Mouse (Mus musculus) brain, embryonic 18.5 days (tissue): ENCODE results near the gene Zbtb48.
"Not testable (repeated sequence)": the region's sequence is repeated elsewhere in the genome, so short reads cannot be mapped to it uniquely, and the experiment has no call there.

Source experiments
- DNase-seq: peaks from one replicate; pipeline ENCODE4 v3.0.0-alpha.2; 2012; ENCODE audit warnings: low read depth, low spot score

Zbtb48 gene

DNA sequence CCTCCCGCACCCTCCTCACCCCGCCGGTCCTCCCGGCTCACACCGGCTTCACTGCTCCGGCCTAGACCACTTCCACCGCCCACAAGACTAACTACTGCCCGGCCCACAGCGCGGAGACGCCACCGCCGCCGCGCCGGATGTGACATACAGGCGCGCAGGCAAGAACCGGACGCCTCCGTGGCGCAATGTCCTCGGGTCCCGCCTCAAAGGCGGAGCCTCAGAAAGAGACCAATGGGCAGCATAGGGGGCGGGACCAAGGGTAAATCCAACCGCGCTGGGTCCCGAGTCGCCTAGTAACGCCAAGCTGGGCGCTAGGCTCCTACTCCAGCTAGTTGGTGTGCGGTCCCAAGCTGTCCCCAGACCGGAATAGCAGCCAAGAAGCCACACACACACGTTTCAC is at the start of gene Zbtb48:
Gene Zbtb48, minus strand, starts transcription at position 148 of the 400 bp plus-strand sequence.
- DNase-seq: peak; percentile 92

DNA sequence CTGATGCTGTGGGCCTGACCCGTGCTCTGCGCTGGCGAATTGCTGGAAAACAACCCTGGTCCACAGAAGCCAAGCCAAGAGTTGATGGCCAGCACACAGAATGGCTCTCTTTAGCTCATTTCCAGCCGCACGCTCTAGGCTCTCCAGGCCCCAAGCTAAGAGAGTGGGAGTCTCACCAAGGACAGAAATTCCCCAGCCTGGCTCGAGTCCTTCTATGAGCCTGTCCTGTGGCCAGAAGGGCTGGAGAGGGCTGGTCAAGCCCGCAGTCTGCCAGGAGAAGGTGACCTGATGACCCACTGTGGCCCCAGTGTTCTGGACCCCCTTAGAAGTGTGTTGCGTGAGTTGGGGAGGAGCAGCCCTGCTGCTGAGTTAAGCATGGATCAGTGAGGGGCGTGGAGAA is 49.7 kb upstream of the Zbtb48 start:
- DNase-seq: no peak

DNA sequence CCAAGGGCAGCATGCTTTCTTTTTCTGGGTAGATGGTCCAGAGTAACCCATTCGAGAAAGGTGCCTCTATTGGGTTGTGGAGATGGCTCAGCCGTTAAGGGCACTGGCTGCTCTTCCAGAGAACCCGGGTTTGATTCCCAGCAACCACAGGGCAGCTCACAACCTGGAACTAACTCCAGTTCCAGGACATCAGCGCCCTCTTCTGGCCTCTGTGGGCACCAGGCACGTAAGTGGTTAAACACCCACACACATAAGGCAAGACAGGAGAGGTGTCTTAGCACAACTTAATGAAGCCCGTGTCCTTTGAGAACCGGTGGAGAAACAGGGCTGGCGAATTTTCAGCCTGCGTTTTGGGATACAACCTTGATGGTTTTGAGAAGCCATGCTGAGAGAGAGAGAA is 47.1 kb upstream of the Zbtb48 start:
- no peak for DNase-seq

DNA sequence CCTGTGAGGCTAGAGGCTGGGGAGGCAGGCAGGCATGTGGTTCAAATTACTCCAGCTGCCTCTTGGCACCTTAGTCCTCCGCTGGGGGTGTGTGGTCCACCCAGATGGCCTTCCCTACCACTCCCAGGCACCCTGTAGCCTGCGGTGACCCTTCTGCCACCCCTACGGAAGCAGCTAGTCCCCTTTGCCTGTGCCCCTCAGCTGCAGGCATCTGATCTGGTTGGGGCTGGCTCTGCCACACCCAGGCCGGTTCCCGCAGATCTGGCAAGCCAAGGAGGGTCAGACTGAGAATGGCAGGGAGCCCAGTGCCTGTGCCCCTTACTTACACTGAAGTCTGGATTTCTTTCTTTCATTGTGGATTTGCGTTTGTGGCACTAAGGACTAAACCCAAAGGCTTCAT is 46.2 kb upstream of the Zbtb48 start:
- no peak for DNase-seq

DNA sequence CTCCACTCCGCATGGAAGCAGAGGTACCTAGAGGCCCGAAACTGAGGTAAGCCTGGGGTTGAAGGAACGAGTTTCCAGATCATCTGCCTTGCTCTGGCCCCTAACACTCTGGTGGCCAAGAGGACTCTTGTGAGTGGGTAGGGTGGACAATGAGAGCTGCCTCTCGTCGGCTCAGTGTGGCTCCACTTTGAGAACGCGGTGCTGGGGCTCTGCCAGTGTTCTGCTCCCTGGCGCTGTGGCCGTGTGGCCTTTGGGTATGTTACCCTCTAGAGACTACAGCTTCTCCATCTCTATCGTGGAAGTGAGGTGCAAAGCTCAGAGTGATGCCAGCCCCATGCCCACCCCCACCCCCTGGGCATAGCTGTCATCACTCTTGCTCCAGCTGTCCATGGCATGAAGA is 45.2 kb upstream of the Zbtb48 start:
- no peak for DNase-seq

DNA sequence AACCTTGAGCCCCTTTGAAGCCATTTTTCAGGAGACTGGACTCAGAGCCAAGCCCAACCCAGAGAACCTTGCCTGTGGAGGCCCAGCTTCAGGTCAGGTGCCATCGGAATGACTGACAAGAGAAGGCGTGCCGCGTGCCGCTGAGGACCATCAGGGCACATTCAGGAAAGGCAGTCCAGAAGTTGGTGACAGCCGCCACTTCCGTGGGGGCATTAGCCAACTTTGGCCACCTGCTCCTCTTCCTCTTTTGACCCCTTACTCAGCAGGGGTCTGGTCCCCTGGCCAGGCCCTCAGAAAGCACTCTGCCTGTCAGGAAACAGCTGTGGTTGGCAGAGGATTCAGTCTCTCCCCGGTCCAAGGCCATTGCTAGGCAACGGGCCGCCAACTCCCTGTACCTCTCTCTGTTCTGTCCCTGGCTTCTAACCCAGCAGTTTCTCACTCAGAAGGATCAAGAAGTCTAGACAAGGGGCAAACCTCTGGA is 44.7 kb upstream of the Zbtb48 start, which contains the start of gene Plekhg5:
Gene Plekhg5, plus strand, starts transcription at position 378 of the 481 bp plus-strand sequence.
- DNase-seq: no peak

DNA sequence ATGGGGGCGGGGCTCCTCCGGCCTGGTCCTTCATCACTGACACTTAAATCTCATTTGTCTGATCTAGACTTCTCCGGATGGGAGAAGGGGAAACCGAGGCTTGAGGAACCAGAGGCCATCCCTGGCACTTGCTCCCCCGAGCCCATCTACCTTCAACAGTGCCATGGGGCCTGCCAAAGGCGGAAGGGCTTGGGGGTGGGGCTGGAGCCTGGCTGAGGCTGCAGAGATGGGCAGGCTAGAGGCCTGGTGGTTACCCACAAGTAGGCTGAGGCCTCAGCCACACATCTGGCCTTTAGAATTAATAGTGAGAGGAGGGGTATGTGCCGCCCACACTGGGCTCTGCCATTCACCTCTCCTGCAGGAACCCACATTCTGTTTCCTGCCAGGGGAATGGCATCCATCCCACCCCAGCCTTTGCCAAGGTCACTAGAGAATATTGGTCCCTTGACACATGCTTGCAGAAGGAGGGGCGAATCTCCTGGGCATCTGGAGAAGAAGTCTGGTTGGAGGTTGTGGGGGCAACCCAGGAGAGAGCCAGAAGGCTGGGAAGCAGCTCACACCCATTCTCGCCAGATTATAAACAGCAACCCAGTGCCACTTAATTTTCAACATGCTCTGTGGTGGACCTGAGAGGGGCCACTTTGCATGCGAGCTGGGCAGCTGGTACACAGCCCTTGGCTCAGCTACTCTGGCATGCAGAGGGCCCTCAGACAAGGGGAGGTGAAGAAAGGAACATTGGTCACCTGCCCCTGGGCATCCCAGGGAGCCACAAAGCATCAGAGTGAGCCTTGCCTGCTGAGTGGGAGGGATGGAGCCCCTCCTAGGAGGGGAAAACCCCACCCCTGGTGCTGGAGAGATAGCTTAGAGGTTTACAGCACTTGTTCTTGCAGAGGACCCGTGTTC is 43.3 kb upstream of the Zbtb48 start:
- DNase-seq: no peak

DNA sequence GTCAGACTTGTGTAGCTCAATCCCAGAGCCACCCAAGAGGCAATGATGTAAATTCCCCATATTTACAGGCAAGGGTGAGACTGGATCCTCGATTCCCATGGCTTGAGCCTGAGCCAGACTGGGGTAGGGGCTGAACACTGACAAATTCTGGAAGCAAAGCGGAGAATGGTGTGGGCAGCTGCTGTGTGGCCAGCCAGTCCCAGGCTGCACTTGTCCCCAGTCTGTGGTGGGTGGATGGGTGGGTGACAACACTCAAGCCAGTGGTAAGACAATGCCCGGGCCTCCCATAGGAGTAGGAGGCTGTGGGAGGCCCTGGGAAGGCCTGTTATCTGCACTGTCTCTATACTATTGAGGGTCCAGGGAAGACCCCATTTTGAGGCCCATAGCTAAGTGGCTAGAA is 41.8 kb upstream of the Zbtb48 start:
- no peak for DNase-seq

DNA sequence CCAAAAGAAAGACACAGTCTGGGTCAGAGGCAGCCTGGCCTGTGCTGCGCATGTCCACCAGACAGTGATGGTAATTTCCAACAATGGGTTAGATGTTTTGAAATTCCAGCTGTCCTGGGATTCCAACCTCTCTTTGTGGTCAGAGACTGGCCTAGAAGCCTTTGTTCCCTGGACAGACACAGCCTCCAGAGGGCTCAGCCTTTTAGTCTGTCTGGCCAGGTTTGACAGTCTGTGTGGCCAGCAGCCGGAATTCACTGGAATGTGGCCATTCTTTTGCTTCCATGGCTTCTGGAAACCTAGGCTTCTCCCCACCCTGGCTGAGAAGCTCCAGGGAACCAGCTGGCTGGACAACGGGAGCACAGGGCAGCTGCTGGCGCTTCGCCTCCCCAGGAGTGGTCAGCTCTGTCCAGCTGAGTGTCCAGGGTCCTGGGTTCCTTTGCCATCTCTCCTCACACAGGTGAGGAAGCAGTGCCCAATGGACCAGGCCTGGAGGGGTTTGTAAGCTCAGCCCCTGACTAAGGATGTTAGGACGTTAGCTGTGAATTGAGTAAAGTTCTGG is 40.8 kb upstream of the Zbtb48 start:
- no peak for DNase-seq

DNA sequence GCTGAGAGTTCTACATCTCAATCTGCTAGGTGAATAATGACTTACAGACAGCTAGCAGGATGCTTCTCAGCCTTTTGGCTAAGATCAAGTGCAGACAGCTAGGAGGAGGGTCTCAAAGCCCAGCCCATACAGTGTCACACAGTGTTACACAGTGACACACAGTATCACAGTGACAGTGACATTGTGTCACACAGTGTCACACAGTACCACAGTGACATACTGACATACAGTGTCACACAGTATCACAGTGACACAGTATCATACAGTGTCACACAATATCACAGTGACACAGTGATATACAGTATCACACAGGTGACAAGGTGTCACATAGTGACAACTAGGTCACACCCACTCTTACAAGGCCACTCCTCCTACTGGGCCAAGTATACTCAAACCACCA is 39.8 kb upstream of the Zbtb48 start:
- no peak for DNase-seq

DNA sequence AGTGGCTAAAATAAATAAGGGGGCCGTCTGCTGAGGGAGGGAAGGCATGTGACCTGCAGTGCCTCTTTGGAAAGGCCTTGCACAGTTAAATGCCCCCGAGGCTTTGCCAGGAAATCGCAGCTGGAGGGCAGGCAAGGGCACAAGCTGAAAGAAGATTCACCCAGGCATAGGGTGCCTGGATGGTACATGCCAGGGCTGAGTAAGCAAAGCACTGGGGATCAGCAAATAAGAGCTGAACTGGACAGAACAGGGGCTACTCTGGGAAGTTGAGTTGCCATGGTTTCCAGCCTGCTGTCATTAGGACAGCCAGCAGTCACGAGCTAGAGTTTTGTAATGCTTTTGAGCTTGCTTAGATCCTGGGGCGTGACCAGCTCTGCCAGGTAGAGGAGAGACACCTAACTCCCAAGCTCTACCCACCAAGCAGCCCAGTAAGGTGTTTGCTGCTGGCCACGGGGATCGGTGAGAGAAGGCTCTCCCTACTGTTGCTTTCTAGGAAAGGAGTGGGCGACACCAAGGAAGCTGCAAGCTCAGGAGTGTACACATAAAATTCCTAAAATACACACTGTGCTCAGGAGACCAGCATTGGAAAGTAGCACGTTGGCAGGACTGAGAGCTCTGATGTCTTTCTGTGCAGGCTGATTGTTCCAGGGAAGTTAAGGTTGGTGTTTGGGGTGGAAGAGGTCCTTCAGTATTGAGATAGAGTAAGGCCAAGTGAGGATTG is 35.1 kb upstream of the Zbtb48 start:
- no peak for DNase-seq

DNA sequence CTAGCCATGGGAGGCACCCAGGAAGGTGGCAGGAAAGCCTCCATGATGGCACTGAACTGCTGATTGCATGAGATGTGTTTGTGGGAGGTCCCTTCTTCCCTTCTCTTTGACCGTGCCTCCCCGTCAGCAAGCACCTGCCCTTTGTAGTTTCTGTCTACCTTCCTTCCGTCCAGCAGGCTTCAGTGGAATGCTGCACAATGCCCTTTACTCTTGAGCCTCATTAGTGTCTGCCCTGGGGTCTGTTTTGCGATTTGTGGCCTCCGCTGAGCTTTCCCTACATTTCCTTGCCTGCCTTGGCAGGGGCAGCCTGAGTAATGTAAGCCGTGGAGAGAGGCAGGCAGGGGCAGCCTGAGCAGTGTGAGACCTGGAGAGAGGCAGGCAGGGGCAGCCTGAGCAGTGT is 17.1 kb upstream of the Zbtb48 start:
- no peak for DNase-seq

DNA sequence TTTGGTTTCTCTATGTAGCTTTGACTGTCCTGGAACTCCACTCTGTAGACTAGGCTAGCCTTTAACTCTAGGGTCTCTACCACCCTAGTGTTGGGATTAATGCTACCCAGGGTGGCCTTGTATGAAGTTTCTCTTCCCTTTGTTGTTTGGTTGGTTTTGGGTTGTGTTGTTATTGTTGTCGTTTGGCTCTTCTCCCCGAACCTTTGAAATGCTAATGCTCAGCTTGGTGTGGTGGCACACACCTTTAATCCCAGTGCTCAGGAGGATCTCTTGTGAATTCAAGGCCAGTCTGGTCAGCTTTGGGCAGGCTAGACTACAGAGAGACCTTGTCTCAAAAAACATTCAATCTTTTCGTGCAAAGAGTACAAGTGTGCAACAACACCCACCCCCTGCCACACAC is 15.7 kb upstream of the Zbtb48 start:
- DNase-seq: no peak

DNA sequence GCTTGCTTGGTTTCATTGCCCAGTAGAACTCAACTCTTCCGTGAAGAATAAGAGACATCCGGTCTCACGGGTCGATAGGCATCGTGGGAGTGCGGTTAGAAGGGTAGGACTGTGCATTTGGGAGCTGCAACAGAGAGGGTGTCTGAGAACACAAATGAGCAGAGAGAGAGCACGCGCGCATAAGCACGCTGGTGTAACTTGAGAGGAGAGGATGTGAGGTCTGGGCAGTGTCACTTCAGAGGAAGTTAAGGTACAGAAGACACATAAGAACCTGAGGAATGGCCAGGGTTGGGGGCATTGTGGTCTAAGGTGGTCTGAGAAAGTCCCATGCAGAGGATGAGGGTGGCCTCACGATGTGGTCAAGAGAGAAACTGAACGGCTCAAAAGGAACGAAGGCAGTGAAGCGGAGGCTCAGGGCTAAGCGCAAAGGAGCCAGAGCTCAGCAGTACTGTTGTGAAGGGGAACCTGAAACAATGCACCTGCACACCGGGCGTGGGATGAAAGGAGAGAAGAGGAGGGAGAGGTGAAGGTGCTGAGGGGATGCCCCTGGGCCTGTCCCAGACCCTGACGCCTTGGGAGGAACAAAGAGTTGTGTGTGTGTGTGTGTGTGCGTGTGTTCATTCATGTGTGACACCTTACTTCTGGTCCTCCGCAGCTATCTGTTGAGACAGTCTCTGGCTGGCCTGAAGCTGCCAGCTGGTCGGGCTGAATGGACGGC is 14.6 kb upstream of the Zbtb48 start:
- DNase-seq: no peak

DNA sequence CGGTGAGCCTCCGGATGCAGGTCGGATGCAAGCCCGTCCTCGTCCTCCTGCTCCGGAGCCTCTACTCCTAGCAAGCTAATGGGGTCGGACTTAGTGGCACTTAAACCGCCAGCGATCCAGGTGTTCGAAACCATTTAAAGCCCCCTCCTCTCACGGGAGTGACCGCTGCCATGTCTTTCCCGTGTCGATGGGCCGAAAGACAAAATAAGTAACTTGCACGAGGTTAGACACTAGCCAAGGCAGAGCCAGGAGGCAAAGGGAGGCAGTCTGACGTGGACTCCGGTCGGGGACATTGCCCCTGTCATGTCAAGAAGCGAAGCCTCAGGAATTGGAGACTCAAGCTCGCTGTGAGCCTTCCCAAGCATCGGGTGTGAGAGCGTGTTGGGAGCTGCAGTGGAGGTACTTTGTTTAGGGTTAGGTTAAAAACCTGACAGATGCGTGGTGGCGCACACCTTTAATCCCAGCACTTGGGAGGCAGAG is 12.4 kb upstream of the Zbtb48 start:
- DNase-seq: no peak

DNA sequence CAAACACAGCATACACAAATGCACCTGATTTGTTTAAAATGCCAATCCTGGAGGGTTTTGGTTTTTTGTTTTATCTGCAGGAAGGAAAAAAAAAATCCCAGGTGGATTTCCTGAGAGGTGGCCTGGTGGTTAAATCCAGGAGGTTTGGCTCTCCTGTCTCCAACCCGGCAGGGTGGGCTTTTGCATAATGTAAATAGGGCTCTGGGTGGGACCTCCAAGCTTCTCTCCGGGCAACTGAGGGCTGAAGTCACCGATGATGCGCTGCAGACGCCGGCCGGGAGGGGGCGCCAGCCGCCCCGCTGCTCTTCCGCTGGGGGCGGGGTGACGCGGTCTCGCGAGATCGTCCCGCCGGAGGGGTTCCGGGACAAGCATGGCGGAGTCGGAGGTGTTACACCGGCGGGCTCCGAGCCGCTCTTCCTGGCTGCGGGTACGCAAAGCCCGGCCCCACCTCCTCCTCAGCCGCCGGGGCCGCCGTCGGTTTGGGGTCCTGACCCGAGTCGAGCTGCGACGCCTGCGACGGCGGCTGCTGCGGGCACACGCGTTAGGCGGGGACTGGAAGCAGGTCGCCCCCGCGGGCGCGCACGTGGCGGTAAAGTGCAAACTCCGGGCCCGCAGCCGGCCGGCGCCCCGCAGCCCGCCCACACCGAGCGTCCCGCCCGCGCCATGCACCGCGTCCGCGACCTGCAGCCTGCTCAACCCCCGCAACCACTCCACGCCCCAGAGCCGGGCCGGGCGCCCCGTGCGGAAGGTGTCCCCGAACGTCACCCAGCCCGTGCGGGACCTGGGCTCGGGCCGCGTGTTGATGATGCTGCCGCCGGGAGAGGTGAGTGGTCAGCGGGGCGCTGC is 11.7 kb upstream of the Zbtb48 start, which contains the start of gene Nol9:
Gene Nol9, plus strand, starts transcription at position 337 of the 846 bp plus-strand sequence.
- peak; percentile 72 for DNase-seq

DNA sequence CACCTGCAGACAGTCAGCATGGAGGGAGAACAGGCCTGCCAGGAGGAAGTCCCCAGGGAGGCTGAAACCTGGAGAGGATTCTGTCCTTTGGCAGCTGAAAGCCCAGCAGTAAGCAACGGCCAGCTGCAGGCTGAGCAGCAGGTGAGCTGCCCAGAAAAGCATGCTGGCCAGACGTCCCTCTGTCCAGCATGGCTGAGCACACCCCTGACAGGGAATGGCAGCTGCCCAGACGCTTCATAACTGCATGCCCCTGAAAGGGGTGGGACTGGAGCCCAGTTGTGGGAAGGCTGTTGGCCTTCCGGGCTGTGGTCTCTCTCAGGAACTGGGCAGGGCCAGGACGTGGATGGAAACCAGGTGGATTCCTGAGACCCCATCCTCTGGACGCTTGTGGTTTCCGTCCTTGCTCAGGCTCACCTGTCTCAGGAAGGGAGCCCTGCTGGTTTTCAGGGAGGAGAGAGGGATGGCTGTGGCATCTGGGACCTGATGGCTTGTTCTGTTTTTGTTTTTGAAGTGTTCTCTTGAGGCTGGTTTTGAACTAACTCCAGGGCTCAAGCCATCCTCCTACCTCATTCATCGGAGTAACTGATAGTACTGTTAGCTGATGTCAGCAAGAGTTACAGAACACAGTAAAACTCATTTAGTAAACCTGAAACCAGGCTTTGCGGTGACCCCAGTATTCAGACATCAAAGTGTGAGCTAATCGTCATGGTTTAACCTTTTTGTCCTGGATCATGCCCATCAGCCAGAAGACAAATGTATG is 10.9 kb upstream of the Zbtb48 start, which contains the start of gene Tas1r1:
Gene Tas1r1, minus strand, starts transcription at position 344 of the 760 bp plus-strand sequence.
- no peak for DNase-seq

DNA sequence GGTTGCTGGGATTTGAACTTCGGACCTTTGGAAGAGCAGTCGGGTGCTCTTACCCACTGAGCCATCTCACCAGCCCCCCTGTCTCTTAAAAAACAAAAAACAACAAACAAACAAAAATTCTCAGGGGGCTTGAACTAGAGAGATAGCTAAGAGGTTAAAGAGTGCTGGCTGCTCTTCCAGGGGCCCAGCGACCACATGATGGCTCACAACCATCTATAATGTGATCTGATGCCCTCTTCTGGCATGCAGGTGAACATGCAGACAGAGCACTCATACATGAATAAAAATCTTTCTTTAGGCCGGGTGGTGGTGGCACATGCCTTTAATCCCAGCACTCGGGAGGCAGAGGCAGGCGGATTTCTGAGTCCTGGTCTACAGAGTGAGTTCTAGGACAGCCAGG is 9.0 kb upstream of the Zbtb48 start:
- not testable (repeated sequence) for DNase-seq

DNA sequence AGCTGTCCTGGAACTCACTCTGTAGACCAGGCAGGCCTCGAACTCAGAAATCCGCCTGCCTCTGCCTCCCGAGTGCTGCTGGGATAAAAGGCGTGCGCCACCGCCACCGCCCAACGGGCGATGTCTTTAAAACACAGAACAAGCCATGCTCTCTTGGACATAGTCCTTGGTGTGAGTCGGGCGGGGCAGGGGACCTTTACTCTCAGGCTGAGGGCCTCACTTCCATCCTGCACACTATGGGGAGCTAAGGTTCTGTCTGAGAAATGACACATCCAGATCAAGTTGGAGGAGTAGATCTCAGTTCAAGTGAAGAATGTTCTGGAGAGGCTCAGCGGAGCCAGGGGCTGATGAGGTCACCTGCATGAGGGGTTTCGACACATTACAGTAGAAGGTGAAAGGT is 5.5 kb upstream of the Zbtb48 start:
- DNase-seq: no peak

DNA sequence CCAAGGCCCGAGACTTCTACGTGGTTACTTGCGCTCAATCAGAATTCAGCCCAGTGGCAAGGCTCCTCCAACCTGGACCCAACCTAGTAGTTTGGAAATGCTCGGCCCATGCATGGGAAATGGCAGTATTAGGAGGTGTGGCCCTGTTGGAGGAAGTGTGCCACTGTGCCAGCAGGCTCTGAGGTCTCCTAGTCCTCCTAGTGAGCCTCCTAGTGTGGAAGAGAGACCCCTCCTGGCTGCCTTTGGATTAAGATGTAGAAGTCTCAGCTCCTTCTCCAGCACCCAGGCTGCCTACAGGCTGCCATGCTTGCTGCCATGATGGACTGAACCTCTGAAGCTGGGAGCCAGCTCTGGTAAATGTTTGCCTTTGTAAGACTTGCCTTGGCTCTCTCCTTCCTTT is 2.5 kb upstream of the Zbtb48 start:
- DNase-seq: no peak
